Mouse (Mus musculus): Measurements from ENCODE around the gene Gpam.

DNA sequence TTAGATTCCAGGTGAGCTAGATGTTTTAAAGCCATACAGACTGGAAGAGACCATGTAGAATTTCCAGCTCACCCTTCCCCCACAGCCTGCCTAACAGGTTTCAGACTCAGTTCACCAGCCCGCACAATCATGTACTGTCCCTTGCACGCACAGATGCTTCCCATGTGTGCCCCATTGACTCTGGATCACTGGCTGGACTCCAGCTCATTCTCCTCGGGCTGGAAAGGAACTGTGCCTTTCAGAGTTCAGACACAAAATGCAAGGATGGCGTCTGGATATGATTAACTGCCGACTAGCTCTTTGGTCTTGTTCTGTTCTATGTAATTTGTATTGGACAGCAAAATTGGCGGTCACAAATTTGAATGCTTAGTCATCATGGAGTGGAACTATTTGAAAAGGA lies 22.6 kb upstream of the Gpam start:
- TF ChIP-seq GATA1 (IDR thresholded peaks at IDR 0.05; ENCODE audit: borderline replicate concordance, low read length) (no peak), FLI1 (IDR thresholded peaks at IDR 0.05; ENCODE audit: low read length) (no peak)

Data from megakaryocyte, embryonic 14.5 days (primary cell).